Mouse (Mus musculus) embryo, embryonic 10.5 days (tissue): ENCODE results near the gene Sdr9c7.
"Not testable (repeated sequence)": the region's sequence is repeated elsewhere in the genome, so short reads cannot be mapped to it uniquely, and the experiment has no call there.

Source experiments
- DNase-seq: peaks from one replicate; pipeline ENCODE4 v3.0.0-alpha.2; 2015; ENCODE audit warnings: low spot score

The Sdr9c7 gene

GRCm38 (mm10) chr10:127907386-127907951 lies 9.2 kb downstream of the Sdr9c7 start:
- DNase-seq = no peak

- DNase-seq = no peak
These were observed 17.3 kb downstream of the Sdr9c7 start for GRCm38 (mm10) chr10:127915578-127915977.

GRCm38 (mm10) chr10:127917183-127917582 lies 18.9 kb downstream of the Sdr9c7 start:
- DNase-seq = not testable (repeated sequence)

- no peak for DNase-seq
These were observed 19.3 kb downstream of the Sdr9c7 start for GRCm38 (mm10) chr10:127917651-127918050.

- DNase-seq = no peak
These were observed 23.9 kb downstream of the Sdr9c7 start for GRCm38 (mm10) chr10:127922241-127922640.

- no peak for DNase-seq
These were observed 24.7 kb downstream of the Sdr9c7 start for GRCm38 (mm10) chr10:127923024-127923423.

- peak; percentile 13 for DNase-seq
These were observed 26.5 kb downstream of the Sdr9c7 start for GRCm38 (mm10) chr10:127924597-127925378.

GRCm38 (mm10) chr10:127927737-127928136 lies 29.4 kb downstream of the Sdr9c7 start:
- DNase-seq = no peak

- no peak for DNase-seq
These were observed 34.1 kb downstream of the Sdr9c7 start for GRCm38 (mm10) chr10:127932290-127932926.

GRCm38 (mm10) chr10:127936271-127936670 lies 38.0 kb downstream of the Sdr9c7 start:
- no peak for DNase-seq

- DNase-seq = no peak
These were observed 38.6 kb downstream of the Sdr9c7 start for GRCm38 (mm10) chr10:127936747-127937409.

- peak; percentile 73 for DNase-seq
These were observed 39.2 kb downstream of the Sdr9c7 start for GRCm38 (mm10) chr10:127937428-127938010.

- not testable (repeated sequence) for DNase-seq
These were observed 41.3 kb downstream of the Sdr9c7 start for GRCm38 (mm10) chr10:127939667-127940066.

- DNase-seq = peak; percentile 87
These were observed 47.2 kb downstream of the Sdr9c7 start for GRCm38 (mm10) chr10:127945432-127946064.

- DNase-seq = no peak
These were observed 51.3 kb downstream of the Sdr9c7 start for GRCm38 (mm10) chr10:127949596-127950130.

GRCm38 (mm10) chr10:127951390-127951789 lies 53.1 kb downstream of the Sdr9c7 start:
- DNase-seq = no peak

GRCm38 (mm10) chr10:127951821-127952220 lies 53.5 kb downstream of the Sdr9c7 start:
- no peak for DNase-seq

GRCm38 (mm10) chr10:127955034-127955433 lies 56.7 kb downstream of the Sdr9c7 start:
- DNase-seq = no peak

- DNase-seq = peak; percentile 79
These were observed 58.0 kb downstream of the Sdr9c7 start for GRCm38 (mm10) chr10:127956168-127956816.

- no peak for DNase-seq
These were observed 60.9 kb downstream of the Sdr9c7 start for GRCm38 (mm10) chr10:127959161-127959679.
